ENCODE assay signal across 20 mouse cellular contexts in the genomic region with DNA sequence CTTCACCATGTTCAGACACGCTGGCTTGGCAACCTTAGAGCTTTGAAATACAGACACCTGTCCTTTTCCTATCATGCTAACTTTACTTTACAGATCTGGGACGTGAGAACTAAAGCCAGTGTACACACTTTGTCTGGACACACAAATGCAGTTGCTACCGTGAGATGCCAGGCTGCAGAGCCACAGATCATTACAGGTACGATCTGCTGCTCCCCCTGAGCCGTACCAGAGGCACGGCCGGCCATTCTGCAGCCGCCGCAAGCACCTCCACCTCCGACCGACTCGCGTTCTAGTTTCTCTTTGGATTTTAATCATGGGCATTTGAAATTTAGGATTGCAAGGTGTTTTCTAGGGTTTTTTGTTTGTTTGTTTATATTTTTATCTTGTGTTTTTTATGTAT. TPM values are rescaled to one million over a fixed set of nuclear protein-coding genes. Genes with fewer than 3 reads are reported as not detected.
"Had no signal": no experiment of that assay in that cellular context is flagged by ENCODE, and none has a peak within 500 bp of the region (broad histone marks: within the 10 kb centered on the region; RNA-seq: fewer than 3 reads in every experiment).

No protein-coding gene starts in this region.

- H3K9me3 ChIP-seq: neural tube, embryonic 13.5 days; neural tube, embryonic 15.5 days; stomach, embryonic 15.5 days had no signal

- H3K4me2 ChIP-seq: neural tube, embryonic 13.5 days; neural tube, embryonic 15.5 days; stomach, embryonic 15.5 days had no signal

- H3K4me3 ChIP-seq: neural tube, embryonic 13.5 days; neural tube, embryonic 15.5 days; stomach, embryonic 15.5 days had no signal

- DNase-seq: retina, postnatal 1 day; right cerebral cortex, adult 18-20 months; right cerebral cortex, postnatal 14 days; right cerebral cortex, postnatal 25 days; right cerebral cortex, postnatal 4 days; spleen, adult 18-20 months; thymus, adult 18-20 months; thymus, adult 2 months; thymus, postnatal 14 days; thymus, postnatal 25 days; thymus, postnatal 36 days; thymus, postnatal 4 days had no signal

- H3K4me1 ChIP-seq: neural tube, embryonic 13.5 days; neural tube, embryonic 15.5 days; stomach, embryonic 15.5 days had no signal

- H3K27ac ChIP-seq: neural tube, embryonic 13.5 days; neural tube, embryonic 15.5 days; stomach, embryonic 15.5 days; stomach, postnatal 0 days had no signal

- H3K27me3 ChIP-seq: neural tube, embryonic 13.5 days; neural tube, embryonic 15.5 days; stomach, embryonic 15.5 days had no signal

- H3K9ac ChIP-seq: neural tube, embryonic 13.5 days; neural tube, embryonic 15.5 days; stomach, embryonic 15.5 days had no signal

RNA-seq across cellular contexts. Expression of a gene that starts 19.2 kb away (rescaled TPM):
- total RNA-seq: neutrophil, adult 5-6 weeks had no signal
- polyA plus RNA-seq: small intestine, adult 2 months; spleen, adult 2 months had no signal

RNA-seq across cellular contexts. Expression of a gene that starts 43.0 kb away (rescaled TPM):
- total RNA-seq: neutrophil, adult 5-6 weeks had no signal
- polyA plus RNA-seq: small intestine, adult 2 months; urinary bladder, adult 2 months had no signal

RNA-seq across cellular contexts. Expression of a gene that starts 58.9 kb away (rescaled TPM):
- total RNA-seq: neutrophil, adult 5-6 weeks had no signal
